Mouse (Mus musculus) left cerebral cortex, postnatal 10 days (tissue): ENCODE results near the gene Polr1c. TPM values are rescaled to one million over a fixed set of nuclear protein-coding genes. Genes with fewer than 3 reads are reported as not detected.

Experiments used
- DNase-seq, 2 experiments: peaks; one replicate each; pipeline ENCODE4 v3.0.0; 2021 to 2022; ENCODE audit warnings: low spot score in 2 of 2, mixed read lengths in 1 of 2; ENCODE audit errors: extremely low spot score in 1 of 2
- intact Hi-C: fragments of 180-260 bp; cut with DNase I; formaldehyde crosslinking; loops from one replicate; pipeline ENCODE4 v1.15.1; 2025
- total RNA-seq, 2 experiments: library from RNA; stranded (reverse); gene quantifications; 2 replicates each; pipeline ENCODE4 v1.2.3; 2021

The Polr1c gene
- total RNA-seq: 10 to 100 TPM; 38.3 to 42.7 TPM

DNA sequence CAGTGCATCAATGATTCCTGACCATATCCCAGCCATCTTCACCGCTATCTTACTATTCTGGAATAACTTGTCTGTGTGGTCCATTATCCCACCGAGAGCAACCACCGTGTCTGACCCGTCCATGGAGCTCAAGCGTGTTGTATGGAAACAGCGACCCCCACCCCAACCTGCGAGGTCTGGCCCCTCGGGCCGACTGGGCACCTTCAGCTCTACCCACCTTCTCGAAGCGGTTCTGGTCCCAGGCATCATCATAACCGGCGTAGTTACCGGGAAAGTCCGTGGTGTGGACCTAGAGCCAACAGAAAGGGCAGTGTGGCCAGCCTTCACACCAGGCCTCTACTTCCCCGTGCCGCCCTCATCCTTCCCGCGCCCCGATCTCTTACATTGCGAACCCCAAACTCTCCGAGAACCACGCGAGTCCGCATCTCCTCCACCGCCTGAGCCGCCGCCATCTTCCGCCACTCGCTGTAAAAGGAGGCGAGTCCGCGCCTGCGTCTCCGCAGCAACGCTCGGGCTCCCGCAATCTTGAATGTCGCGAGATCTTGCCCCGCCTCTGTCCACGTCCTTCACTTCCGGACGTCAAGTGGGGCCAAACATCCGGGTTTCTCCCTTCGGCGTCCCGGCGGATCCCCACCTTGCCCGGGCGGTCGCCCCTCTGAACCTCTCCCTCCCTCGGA lies at the start of gene Polr1c, which contains the start of gene Yipf3:
Polr1c (minus strand) TSS at position 543 of the 677 bp plus-strand sequence.
Yipf3 (plus strand) TSS at position 569 of the 677 bp plus-strand sequence.
- peak; percentile 95 to 97 for DNase-seq
- intact Hi-C loops: no loop called here

DNA sequence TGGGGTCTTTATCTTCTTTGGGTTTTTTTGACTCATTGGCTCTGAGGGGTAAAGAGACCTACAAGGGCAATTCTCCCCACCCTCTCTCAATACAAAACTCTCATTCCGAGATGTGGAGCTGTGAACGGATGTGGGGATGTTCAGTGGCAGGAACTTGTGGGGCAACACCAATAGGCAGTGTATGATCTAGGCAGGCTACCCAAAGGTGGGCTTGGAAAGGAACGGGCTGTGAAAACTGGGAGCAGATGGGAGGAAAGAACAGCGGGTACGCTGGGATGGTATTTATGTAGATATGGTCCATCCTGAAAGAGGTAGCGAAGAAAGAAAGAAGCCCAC lies 49.1 kb upstream of the Polr1c start:
- no peak for DNase-seq
- intact Hi-C loops: loop anchor here (5.0 kb wide), 1 partner anchor 35 kb away; no protein-coding TSS in a partner anchor

DNA sequence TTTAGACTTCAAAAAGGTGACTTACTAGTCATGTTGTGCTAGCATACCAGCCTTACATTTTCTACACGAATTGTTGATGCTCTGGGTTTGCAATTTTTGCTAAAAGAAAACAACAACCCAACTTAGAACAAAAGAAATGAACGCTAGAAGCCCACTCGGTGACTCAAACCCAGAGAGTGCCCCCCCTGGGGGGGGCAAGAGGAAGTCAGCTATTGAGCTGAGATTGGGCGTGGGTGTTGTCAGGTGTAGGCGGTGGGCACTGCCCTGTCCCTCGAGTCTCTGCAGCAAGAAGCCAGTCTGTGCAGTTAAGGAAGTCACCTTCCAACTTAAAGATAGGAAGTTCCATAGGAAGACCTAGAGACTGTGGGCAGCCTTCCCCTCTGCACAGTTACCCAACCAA lies 48.7 kb upstream of the Polr1c start:
- intact Hi-C loops: loop anchor here (5.0 kb wide), 1 partner anchor 34 kb away; no protein-coding TSS in a partner anchor
- no peak for DNase-seq

DNA sequence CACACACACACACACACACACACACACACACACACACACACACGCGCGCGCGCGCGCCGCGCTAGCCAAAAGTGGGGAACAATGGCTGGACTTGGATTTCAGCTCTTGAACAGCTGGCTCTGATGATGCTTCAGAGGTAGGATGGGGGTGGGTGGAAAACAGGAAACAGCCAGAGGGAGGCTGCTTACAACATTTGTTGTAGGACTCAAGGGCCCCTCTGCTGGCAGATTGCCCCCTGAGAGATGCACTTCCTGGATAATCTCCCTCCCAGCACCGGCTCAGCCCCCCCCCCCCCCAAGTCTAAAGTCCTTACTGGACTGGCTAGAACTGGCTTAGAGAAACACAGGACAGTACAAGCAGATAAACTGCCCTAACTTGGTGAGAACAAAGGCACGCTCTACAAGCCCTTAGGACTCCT lies 39.8 kb upstream of the Polr1c start:
- DNase-seq: peak in 1 of 2 experiments; percentile 88
- intact Hi-C loops: no loop called here

DNA sequence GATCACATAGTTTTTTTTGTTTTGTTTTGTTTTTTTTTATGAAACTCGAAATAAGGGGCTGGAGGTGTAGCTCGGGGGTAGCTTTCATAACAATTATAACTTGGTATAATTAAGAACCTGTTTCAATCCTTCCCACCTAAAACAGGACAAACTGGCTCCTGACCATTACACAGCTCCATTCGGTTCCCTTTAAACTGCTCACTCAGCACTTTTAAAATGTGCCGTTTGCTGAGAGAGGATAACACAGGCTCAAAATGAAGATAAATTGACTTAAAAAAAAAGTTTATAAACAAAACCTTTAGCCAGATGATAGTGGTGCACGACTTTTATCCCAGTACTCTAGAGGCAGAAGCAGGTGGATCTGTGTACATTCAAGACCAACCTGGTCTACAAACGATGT lies 37.6 kb upstream of the Polr1c start:
- intact Hi-C loops: no loop called here
- DNase-seq: no peak

DNA sequence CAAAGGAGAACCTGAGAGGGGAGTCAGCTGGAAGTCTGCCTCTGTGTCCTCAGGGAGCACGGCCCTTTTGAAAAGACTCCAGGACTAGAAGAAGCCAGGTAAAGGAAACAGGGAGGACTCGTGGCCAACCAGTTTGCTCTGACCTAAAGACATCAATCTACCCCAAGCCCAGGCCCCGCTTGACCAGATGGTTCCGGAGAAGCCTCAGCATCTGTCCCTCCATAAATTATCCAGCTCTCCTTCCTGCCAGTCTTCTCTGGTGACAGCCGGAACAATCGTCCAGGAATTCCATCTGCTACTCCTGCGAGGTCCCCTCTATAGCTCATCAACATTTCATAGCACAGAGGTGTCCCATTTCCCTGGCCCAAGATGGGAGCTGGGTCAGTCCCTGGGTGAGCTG lies 36.8 kb upstream of the Polr1c start:
- no peak for DNase-seq
- intact Hi-C loops: no loop called here

DNA sequence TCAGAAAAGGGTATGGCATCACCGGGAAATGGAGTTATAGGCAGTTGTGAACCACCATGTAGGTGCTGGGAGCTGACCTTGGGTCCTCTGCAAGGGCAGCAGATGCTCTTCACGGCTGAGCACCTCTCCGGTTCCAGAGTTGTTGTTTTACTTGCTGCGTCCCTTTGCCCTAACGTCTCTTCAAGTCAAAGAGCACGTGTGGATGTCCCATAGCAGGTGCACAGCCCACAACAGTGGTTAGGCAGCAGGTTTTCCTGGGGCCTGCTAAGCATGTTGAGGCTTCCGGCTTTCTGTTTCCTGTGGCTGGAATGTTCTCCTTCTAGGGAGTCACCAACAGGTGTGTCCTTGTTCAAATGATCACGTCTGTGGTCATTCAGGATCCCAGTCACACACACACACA lies 36.1 kb upstream of the Polr1c start:
- intact Hi-C loops: no loop called here
- no peak for DNase-seq

DNA sequence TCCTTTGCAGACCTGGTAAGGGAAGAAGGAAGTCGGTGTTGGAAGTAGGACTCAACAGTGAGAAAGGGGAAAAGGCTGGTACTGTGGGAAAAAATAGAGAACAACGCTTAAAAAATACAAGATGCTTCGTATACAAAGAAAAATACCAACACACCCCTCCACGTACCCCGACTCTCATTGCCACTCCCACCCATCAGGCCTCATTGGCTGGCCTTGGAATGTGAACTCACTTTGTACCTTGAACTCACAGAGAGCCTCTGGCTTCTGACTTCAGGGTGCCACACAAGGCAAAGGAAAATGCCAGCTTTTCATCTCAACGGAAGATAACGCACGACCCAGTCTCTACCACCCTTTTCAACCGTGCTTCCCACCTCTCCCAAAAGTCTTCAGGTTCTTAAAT lies 35.3 kb upstream of the Polr1c start:
- DNase-seq: no peak
- intact Hi-C loops: no loop called here

DNA sequence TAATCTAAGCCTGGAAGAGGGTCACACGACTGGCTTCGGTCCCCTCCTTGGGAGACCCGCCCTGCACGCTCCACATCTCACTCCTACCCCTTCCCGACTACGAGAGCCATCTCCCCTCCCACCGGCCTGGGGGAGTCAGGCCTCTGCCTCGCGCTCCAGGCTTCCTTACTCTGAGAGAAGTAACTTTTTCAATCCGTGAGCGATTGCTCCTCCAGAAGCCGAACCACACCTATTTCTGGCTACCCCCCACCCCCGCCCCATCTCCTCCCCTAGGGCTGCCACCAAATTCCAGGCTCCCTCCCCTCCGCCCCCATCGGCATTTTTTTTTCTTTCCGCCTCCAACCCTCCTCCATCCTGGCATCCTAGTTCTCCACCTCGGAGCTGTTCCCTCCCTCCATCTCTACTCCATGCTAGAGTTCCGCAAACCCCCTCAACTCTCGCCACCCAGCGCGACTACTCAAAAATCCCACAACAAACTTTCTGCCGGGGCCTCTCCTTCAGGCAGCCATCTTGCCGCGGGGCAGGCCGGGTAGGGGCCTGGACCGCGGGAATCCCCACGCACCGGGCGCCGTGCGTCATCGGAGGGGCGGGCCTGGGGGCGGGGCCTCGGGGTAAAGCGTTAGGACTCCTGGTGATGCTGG lies 34.7 kb upstream of the Polr1c start, which contains the start of gene Tjap1:
Tjap1 (minus strand) TSS at position 544 of the 641 bp plus-strand sequence.
- DNase-seq: peak; percentile 71 to 93
- intact Hi-C loops: no loop called here

DNA sequence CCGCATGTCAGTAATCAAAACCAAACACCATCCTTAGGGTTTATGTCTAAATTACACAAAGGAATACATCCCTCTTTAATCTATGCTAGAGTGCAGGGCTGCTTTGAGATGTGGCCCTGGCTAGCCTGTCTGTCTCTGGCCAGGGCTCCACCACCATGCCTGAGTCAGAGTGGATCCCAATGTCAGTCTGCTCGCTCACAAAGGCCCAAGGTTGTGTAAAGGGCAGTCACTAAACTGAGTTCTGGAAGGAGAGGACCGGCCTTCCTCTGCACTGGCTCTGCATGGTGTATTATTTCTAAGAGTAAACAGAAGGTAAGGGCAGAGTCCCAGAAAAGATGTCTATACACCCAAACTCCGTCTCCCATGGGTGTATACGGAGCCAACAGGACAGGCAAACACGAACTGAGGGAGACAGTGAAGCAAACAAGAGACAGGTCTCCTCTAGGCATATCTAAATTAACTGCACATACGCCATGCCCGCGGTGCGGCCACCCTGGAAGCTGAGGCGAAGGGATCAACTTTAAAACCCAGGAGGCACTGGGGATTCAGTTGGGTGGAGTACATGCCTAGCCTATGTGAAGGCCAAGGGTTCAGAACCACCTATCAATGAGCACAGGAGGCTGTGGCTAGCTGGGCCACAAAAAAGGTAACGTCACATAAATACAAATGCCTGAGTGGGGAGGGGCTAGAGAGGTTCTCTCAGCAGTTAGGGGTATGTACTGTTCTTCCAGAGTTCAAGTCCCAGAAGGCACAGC lies 30.3 kb upstream of the Polr1c start:
- DNase-seq: no peak
- intact Hi-C loops: no loop called here

DNA sequence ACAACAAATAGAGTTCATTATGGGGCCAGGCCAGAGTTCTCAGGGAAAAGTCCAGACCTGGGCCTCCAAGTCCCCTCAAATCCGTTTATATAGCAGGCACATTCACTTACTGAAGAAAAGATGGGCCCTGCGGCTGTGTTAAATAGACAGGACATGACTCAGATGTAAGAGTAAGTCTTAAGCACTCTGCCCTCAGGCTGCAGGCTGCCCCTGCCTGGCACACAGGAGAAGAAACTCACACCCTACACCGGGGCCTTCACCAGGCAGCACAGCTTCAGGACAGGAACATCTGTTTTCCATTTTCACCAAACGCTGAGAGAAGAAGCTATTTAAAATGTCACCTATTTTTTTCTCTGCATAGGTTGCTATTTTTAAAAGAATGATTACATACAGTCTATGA lies 29.7 kb upstream of the Polr1c start:
- no peak for DNase-seq
- intact Hi-C loops: no loop called here

DNA sequence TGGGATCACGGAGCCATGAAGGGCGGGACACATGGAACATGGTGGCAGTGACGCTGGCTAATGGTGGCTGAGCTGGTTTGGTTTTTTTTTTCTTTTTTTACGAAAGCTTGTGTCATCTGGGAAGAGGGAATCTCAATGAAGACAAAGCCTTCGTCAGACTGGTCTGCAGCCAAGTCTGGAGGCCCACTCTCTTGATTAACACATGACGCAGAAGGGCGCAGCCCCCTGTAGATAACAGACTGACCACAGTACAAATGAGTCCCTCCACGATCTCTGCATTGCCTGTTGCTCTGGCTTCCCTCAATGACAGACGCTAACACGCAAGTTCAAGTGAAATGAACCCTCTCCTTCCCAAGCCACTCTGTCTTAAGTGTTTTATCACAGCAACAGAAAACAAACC lies 27.7 kb upstream of the Polr1c start:
- no peak for DNase-seq
- intact Hi-C loops: no loop called here

DNA sequence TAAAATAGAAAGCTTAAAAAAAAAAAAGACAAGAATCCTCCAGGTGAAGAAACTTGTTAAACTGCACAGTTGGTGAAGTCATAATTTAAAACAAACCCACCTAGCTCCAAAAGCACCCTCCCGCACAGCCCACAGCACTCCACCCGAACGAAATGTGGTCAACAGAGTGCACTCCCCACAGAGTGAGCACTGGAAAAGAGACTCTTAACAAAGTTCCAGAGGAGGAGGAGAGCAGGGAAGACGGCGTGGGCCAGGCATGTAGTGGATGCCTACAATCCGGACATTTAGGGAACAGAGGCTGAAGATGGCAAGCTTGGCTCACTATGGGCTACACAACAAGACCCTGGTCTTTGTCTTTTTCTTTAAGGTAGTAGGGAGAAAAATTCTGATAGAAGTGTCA lies 27.2 kb upstream of the Polr1c start:
- DNase-seq: no peak
- intact Hi-C loops: no loop called here

DNA sequence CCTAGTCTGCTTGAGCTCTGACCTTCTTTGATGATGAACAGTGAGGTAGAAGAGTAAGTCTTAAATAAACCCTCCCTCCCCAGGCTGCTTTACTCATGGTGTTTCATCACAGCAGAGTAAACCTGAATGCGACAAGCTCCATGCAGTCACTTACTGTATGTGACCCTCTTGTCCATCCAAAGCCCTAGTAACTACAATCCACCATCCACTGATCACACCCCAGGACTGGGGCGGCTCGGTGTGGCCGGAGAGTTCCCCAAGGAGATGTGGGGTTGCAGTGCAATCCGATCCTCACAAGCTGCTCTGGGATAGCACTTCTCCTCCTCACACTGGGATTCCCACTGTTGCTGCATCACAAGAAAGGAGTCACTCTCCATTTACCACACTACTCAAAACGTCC lies 26.6 kb upstream of the Polr1c start:
- no peak for DNase-seq
- intact Hi-C loops: no loop called here

DNA sequence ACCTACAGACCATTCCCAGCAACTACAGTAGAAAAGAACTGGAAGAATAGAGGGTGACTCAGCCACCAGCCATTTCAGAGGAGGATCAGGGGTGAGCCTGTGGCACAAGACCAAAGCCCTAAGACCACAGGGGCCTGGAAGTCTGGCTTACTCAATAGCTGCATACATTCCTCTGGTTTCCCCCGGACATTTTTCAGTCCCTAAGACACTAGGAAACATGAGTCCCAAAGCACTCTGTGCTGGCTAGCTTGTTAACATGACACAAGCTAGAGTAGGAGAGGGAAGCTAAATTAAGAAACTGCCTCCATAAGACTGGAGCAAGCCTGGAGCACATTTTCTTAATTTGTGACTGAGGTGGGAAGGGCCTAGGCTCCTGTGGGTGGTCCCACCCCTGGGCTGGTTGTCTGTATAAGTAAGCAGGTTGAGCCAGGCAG lies 26.0 kb upstream of the Polr1c start:
- intact Hi-C loops: no loop called here
- no peak for DNase-seq

DNA sequence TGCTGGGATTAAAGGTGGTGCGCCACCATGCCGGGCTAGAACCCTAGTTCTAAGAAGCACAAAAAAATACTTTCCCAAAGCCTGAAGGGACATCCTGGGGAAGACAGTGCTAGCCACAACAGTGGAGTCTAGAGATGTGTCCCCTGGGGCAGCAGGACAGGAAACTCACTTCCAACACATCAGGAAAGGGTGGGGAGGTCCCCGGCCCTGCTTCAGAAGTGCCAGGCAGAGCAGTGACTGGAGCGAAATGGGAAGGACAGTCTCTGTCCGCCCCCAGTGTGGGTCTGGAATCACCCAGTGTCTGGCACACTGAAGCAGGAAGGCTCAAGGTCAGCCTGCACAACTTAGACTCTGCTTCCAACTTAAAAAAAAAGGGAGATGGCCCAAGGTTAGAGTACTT lies 24.8 kb upstream of the Polr1c start:
- DNase-seq: peak in 1 of 2 experiments; percentile 68
- intact Hi-C loops: no loop called here

DNA sequence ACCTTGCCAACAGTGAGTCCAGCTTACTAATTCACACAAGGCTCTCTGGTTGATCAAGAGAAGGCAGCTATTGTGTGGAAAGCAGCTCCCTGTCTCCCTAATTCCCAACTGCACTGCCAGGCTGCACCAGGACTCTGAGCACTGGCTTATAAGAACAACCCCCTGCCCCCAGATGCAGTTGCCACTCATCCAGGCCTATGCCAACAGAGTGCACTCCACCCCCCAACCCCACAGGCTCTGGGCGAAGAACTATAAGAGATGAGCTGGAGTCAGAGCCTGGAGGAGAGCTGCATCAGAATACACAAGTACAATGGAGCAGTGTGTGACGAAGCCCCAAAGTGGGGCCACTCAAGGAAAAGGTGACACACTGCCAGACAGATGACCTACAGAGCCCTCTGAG lies 24.2 kb upstream of the Polr1c start:
- intact Hi-C loops: no loop called here
- DNase-seq: no peak

DNA sequence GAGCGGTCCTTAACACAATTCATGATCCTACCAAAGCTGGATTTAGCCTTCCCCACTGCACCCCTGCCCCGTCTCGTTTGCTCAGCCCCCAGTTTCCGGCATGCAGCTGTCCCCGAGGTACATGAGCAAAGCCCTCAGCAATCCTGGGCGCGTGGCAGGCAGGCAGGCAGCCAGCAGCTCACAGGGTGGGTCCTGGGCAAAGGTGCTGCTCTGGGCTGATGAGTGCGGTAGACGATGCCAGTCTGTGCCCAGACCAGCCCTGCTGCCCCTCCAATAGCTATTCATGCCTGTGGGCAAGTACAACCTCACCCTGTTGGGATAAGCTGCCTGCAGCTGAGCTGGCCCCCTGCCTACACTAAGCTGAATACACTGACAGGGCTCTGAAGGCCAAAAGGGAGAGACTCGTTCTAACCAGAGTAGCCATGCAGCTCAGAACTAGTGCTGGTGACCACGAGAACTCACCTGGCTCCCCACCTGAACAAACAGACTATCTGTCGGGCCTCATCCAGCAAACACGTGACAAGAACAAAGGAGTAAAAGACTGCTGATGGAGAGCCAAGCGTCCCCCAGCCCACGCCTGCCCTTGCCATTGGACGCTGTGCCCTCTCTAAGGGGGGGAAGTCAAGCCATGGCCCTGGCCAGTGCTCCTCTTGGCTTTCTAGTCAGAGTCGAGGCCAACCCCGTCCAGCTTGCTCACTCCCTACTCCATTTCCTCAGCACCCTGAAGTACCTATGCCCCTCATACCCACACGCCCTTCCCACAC lies 22.1 kb upstream of the Polr1c start:
- intact Hi-C loops: loop anchor here (5.0 kb wide), 1 partner anchor 112 kb away; the partner anchor contains the start of gene Zfp318
- peak in 1 of 2 experiments; percentile 51 for DNase-seq
